Mouse (Mus musculus): ENCODE data around the gene 6430531B16Rik. TPM values are rescaled to one million over a fixed set of nuclear protein-coding genes. Genes with fewer than 3 reads are reported as not detected.
A peak's percentile ranks its signal among the peaks of the same experiment; 100 is the strongest.

6430531B16Rik gene
- total RNA-seq (2014; rRNA removed) (1.0 and 1.6 TPM in 2 replicates), polyA plus RNA-seq (2015; fragmentation: Nextera tagmentation; extraction: Ambion mirVana) (1.5 and 1.6 TPM in 2 replicates)

- H3K9ac ChIP-seq (replicated peaks; ENCODE audit: low read length, poor library complexity, severe bottlenecking): peak within 1 kb of the TSS; percentile 60
- peak within 1 kb of the TSS; percentile 67 for H3K4me2 ChIP-seq (ENCODE audit: low read depth, low read length, poor library complexity, severe bottlenecking)
- H3K9me3 ChIP-seq (ENCODE audit: low read length): no peaks in the 10 kb centered on the region
- H3K27ac ChIP-seq (ENCODE audit: low read depth, low read length): 0 out of 2 replicates have a peak within 1 kb of the TSS, but pooled peaks have one; percentile 43
- peak within 1 kb of the TSS; percentile 49 for H3K4me3 ChIP-seq (ENCODE audit: low read depth, low read length)
- no peaks in the 10 kb centered on the region for H3K27me3 ChIP-seq (ENCODE audit: insufficient read depth, low read length)
- H3K4me1 ChIP-seq (ENCODE audit: insufficient read depth, low read length): peaks cover 3% of the 10 kb centered on the region; the same call in 1 of the 2 replicates
- peak; percentile 93 for DNase-seq (ENCODE audit: low spot score)
- ATAC-seq (ENCODE audit: low FRiP score): peak; percentile 95
- TF ChIP-seq CTCF (IDR thresholded peaks at IDR 0.05): no peak
- WGBS: 2% methylated on average over 32 of the region's 32 CpGs
- H3K36me3 ChIP-seq (ENCODE audit: insufficient read depth, low read length): no peaks in the 10 kb centered on the region
Observed at GRCm38 (mm10) chr7:139978278-139978892, at the start of gene 6430531B16Rik. TSS of gene 6430531B16Rik (minus strand) at chr7:139978755.

DNA sequence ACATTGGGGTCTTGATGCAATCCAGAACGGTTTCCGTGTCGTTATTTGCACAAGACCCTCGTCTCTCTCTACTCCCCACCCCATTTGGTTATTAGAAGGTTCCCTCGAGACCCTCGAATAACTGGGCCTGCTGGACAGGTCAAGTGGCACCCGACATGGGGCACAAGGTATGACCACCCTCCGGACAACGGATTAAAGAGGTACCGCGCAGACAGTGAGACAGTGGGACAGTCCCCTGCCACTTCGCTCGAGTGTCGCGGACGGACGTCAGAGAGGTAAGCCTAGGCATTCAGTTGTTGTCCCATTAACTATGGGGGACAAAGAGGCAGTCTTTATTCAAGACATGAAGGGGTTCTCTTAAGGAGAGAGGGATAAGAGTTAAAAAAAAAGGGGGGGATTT is 32.8 kb upstream of the 6430531B16Rik start:
- ATAC-seq (ENCODE audit: low FRiP score) (no peak), DNase-seq (ENCODE audit: low spot score) (no peak)
- Histone ChIP-seq H3K27ac (ENCODE audit: low read depth, low read length) (no peak overlapping the region), H3K4me2 (ENCODE audit: low read depth, low read length, poor library complexity, severe bottlenecking) (no peak overlapping the region), H3K4me3 (ENCODE audit: low read depth, low read length) (no peak overlapping the region), H3K9ac (replicated peaks; ENCODE audit: low read length, poor library complexity, severe bottlenecking) (no peak overlapping the region), H3K27me3 (ENCODE audit: insufficient read depth, low read length) (no peaks in the 10 kb centered on the region), H3K4me1 (ENCODE audit: insufficient read depth, low read length) (no peaks in the 10 kb centered on the region), H3K36me3 (ENCODE audit: insufficient read depth, low read length) (peaks cover 22% of the 10 kb centered on the region), H3K9me3 (ENCODE audit: low read length) (no peaks in the 10 kb centered on the region)
- over 99% methylated on average over 17 of the region's 17 CpGs for WGBS
- TF ChIP-seq CTCF (IDR thresholded peaks at IDR 0.05): no peak

GRCm38 (mm10) chr7:140007781-140008180 is 29.2 kb upstream of the 6430531B16Rik start:
- Histone ChIP-seq H3K27me3 (ENCODE audit: insufficient read depth, low read length) (no peaks in the 10 kb centered on the region), H3K4me1 (ENCODE audit: insufficient read depth, low read length) (no peaks in the 10 kb centered on the region), H3K36me3 (ENCODE audit: insufficient read depth, low read length) (peaks cover 44% of the 10 kb centered on the region), H3K4me3 (ENCODE audit: low read depth, low read length) (no peak overlapping the region), H3K27ac (ENCODE audit: low read depth, low read length) (no peak overlapping the region), H3K4me2 (ENCODE audit: low read depth, low read length, poor library complexity, severe bottlenecking) (no peak overlapping the region), H3K9ac (replicated peaks; ENCODE audit: low read length, poor library complexity, severe bottlenecking) (no peak overlapping the region), H3K9me3 (ENCODE audit: low read length) (no peaks in the 10 kb centered on the region)
- DNase-seq (ENCODE audit: low spot score) (no peak), ATAC-seq (ENCODE audit: low FRiP score) (no peak)
- 99% methylated on average over 9 of the region's 9 CpGs for WGBS
- TF ChIP-seq CTCF (IDR thresholded peaks at IDR 0.05): no peak

GRCm38 (mm10) chr7:140006861-140007611 is 28.5 kb upstream of the 6430531B16Rik start:
- Histone ChIP-seq H3K27me3 (ENCODE audit: insufficient read depth, low read length) (no peaks in the 10 kb centered on the region), H3K4me1 (ENCODE audit: insufficient read depth, low read length) (no peaks in the 10 kb centered on the region), H3K36me3 (ENCODE audit: insufficient read depth, low read length) (peaks cover 44% of the 10 kb centered on the region), H3K9me3 (ENCODE audit: low read length) (no peaks in the 10 kb centered on the region), H3K9ac (replicated peaks; ENCODE audit: low read length, poor library complexity, severe bottlenecking) (no peak overlapping the region), H3K4me3 (ENCODE audit: low read depth, low read length) (no peak overlapping the region), H3K4me2 (ENCODE audit: low read depth, low read length, poor library complexity, severe bottlenecking) (no peak overlapping the region), H3K27ac (ENCODE audit: low read depth, low read length) (no peak overlapping the region)
- no peak for TF ChIP-seq CTCF (IDR thresholded peaks at IDR 0.05)
- no peak for DNase-seq (ENCODE audit: low spot score)
- no peak for ATAC-seq (ENCODE audit: low FRiP score)
- WGBS: 96% methylated on average over 9 of the region's 9 CpGs

GRCm38 (mm10) chr7:140004666-140005065 is 26.1 kb upstream of the 6430531B16Rik start:
- H3K4me3 ChIP-seq (ENCODE audit: low read depth, low read length): no peak overlapping the region
- no peak overlapping the region for H3K27ac ChIP-seq (ENCODE audit: low read depth, low read length)
- TF ChIP-seq CTCF (IDR thresholded peaks at IDR 0.05): no peak
- WGBS: 95% methylated on average over 8 of the region's 8 CpGs
- peaks cover 55% of the 10 kb centered on the region for H3K36me3 ChIP-seq (ENCODE audit: insufficient read depth, low read length)
- H3K4me1 ChIP-seq (ENCODE audit: insufficient read depth, low read length): no peaks in the 10 kb centered on the region
- no peak overlapping the region for H3K4me2 ChIP-seq (ENCODE audit: low read depth, low read length, poor library complexity, severe bottlenecking)
- DNase-seq (ENCODE audit: low spot score) (no peak), ATAC-seq (ENCODE audit: low FRiP score) (no peak)
- no peak overlapping the region for H3K9ac ChIP-seq (replicated peaks; ENCODE audit: low read length, poor library complexity, severe bottlenecking)
- H3K27me3 ChIP-seq (ENCODE audit: insufficient read depth, low read length): no peaks in the 10 kb centered on the region
- H3K9me3 ChIP-seq (ENCODE audit: low read length): no peaks in the 10 kb centered on the region

Measured in midbrain, postnatal 0 days (tissue).